Mouse (Mus musculus) kidney, adult 2 months (tissue): ENCODE results near the gene Bcas2. TPM values are rescaled to one million over a fixed set of nuclear protein-coding genes. Genes with fewer than 3 reads are reported as not detected.

ENCODE experiments used
- DNase-seq: peaks from one replicate; pipeline ENCODE4 v3.0.0; 2021
- H3K27ac ChIP-seq: fragments of 200-500 bp; 2 replicates; pipeline ENCODE4 v1.5.1; 2012; ENCODE audit warnings: low read depth, low read length, control low read depth, inconsistent platforms; ENCODE audit not compliant: insufficient read depth
- H3K27me3 ChIP-seq: fragments of 200-500 bp; replicated peaks from 2 replicates; pipeline ENCODE4 v1.6.1; 2012; ENCODE audit warnings: mild to moderate bottlenecking, moderate library complexity, low read length, inconsistent platforms; ENCODE audit not compliant: control insufficient read depth, insufficient read depth
- H3K36me3 ChIP-seq: fragments of 200-500 bp; 2 replicates; pipeline ENCODE4 v1.6.1; 2012; ENCODE audit warnings: mild to moderate bottlenecking, moderate library complexity, low read length, inconsistent platforms; ENCODE audit not compliant: control insufficient read depth, insufficient read depth
- H3K4me1 ChIP-seq: fragments of 200-500 bp; 2 replicates; pipeline ENCODE4 v1.6.1; 2011; ENCODE audit warnings: low read length; ENCODE audit not compliant: control insufficient read depth, insufficient read depth
- H3K4me3 ChIP-seq: fragments of 200-500 bp; 2 replicates; pipeline ENCODE4 v1.5.1; 2011; ENCODE audit warnings: mild to moderate bottlenecking, low read depth, low read length, control low read depth; ENCODE audit not compliant: insufficient read depth
- CTCF ChIP-seq: fragments of 200-500 bp; conservative IDR thresholded peaks from 2 replicates; pipeline ENCODE4 v1.5.1; 2011; ENCODE audit warnings: low read depth, mild to moderate bottlenecking, control low read depth, low read length, moderate library complexity, mixed read lengths; ENCODE audit not compliant: insufficient read depth, insufficient read length
- POLR2A ChIP-seq: fragments of 200-500 bp; IDR thresholded peaks from one replicate; pipeline ENCODE4 v1.6.1; 2011; ENCODE audit warnings: low read depth, low read length, control low read depth
- WGBS: fragments of 180-500 bp; shearing (Covaris S2); methylation state at CpG from one replicate; pipeline ENCODE4 v1.1.7; 2018; 5-methylcytosine and 5-hydroxymethylcytosine counted together
- polyA plus RNA-seq: library from polyadenylated mRNA; depleted of rRNA; stranded (reverse); fragments of >200 nt; gene quantifications from 2 replicates; pipeline ENCODE4 v1.2.3, GENCODE M21; 2012

Gene Bcas2
- polyA plus RNA-seq, 1 experiment, result 27.7 TPM

DNA sequence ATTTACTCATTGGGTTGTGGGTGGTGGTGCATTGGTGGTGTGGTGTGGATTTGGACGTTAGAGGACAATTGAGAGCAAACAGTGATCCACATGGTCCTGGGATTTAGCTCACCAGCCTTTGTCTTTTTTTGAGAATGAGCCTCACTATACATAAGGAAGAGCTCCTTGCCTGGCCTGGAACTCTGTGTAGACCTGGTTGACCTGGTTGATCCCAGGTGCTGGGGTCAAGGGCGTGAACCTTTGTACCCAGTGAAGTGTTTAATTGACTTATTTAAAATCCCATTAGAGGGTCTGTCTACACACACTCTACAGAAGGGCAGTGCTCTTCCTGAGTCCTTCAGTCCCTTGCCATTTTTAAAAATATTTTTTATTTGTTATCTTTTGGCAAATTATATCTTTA lies 26.1 kb upstream of the Bcas2 start:
- TF ChIP-seq CTCF, result no peak
- TF ChIP-seq POLR2A, result no peak
- no peak overlapping the region for H3K4me3 ChIP-seq
- H3K4me1 ChIP-seq, result no peaks in the 10 kb centered on the region
- no peaks in the 10 kb centered on the region for H3K27me3 ChIP-seq
- no peak overlapping the region for H3K27ac ChIP-seq
- no peak for DNase-seq
- H3K36me3 ChIP-seq, result no peaks in the 10 kb centered on the region
- WGBS, result 82% methylated on average over 2 of the region's 2 CpGs

DNA sequence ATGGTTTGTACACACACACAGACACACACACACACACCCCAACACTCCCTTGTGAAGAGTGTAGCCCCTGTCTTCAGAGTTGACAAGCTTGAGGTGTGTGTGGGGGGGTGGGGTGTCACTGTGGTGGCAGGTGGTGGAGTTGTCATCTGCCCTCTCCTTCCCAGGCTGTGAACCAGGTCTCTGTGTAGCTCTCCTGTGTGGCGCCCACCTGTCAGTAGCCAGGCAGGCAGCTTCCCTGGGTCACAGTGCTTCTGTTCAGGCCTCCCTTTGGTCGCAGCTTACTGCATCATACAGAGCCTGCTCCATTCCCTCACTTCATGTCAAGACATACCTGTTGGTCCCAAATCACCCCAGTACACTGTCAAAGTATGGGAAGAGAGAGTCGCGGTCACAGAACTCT lies 25.7 kb upstream of the Bcas2 start:
- Histone ChIP-seq H3K36me3 (no peaks in the 10 kb centered on the region), H3K4me1 (no peaks in the 10 kb centered on the region), H3K4me3 (no peak overlapping the region), H3K27ac (no peak overlapping the region), H3K27me3 (no peaks in the 10 kb centered on the region)
- no peak for DNase-seq
- TF ChIP-seq POLR2A (no peak), CTCF (no peak)
- 76% methylated on average over 4 of the region's 4 CpGs for WGBS

DNA sequence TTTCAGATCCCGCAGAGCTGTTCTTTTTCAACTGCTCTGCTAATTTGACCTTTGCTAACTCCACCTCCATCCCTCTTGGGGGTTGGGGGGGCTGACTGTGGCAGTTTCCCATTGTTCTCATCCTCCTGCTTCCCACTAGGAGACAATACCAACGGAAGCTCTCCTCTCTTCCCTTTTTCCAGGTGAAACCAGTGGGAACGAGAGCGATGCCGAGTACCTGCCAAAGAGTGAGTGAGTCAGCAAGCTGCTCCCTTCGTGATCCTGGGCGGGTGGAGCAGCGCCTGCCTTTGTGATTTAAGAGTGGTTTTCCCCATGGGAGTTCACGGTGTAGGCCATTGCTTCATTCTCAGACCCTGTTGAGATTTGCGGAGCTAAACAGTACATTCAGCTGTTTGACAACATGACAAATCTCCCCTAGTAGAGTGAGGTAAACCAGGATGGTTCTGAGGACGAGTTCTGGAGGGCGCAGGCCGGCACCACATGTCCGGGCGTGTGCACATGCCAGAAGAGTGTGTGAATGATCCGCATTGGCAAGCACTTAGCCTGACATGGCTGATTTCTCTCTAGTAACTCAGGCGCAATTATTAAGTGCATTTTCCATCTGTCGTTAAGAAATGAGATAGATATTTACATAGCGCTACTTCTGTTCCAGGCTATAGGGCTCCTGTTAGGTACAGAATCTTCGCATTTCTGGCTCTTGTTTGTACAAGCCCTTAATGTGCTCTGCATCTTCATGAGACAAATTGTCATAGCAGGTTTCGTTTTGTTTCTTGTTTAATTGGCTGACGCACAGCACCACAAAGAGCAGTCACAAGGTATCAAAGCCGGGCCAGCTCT lies 24.9 kb upstream of the Bcas2 start:
- WGBS, result 77% methylated on average over 23 of the region's 23 CpGs
- Histone ChIP-seq H3K36me3 (no peaks in the 10 kb centered on the region), H3K27me3 (no peaks in the 10 kb centered on the region), H3K4me3 (no peak overlapping the region), H3K27ac (no peak overlapping the region), H3K4me1 (no peaks in the 10 kb centered on the region)
- TF ChIP-seq POLR2A (no peak), CTCF (no peak)
- peak; percentile 30 for DNase-seq

DNA sequence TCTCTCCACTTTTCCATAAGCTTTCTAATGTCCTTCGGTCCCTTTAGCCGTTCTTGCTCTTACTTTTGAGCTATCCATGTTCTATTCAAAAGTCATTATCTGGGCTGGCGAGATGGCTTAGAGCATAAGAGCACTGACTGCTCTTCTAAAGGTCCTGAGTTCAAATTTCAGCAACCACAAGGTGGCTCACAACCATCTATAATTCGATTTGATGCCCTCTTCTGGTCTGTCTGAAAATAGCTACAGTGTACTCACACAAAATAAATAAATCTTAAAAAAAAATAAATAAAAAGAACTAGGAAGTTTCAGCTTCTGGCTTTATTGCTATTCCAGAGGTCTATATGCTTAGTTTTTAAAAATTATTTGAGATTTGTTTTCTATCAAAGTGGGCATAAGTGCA lies 23.7 kb upstream of the Bcas2 start:
- Histone ChIP-seq H3K27me3 (no peaks in the 10 kb centered on the region), H3K27ac (no peak overlapping the region), H3K36me3 (no peaks in the 10 kb centered on the region), H3K4me1 (no peaks in the 10 kb centered on the region), H3K4me3 (no peak overlapping the region)
- 84% methylated on average over 4 of the region's 4 CpGs for WGBS
- DNase-seq, result no peak
- TF ChIP-seq CTCF, result no peak
- TF ChIP-seq POLR2A, result no peak

DNA sequence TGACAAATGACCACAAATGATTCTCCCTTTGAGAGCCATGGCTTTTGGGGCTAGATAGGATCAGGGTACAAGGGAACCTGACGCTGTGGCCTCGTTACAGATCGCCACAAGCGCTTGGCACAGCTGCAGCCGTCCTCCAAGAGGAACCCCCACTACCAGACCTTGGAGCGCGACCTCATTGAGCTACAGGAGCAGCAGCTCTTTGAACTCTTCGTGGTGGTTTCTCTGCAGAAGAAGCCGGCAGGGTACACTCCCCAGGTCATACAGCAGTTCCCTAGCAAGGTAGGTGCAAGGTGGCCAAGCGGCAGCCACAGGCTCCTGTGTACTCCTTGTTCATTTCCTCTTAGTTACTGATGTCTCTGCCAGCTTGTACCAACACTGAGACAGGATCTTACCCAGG lies 22.5 kb upstream of the Bcas2 start:
- TF ChIP-seq CTCF (no peak), POLR2A (no peak)
- Histone ChIP-seq H3K4me3 (no peak overlapping the region), H3K4me1 (no peaks in the 10 kb centered on the region), H3K27ac (no peak overlapping the region), H3K36me3 (no peaks in the 10 kb centered on the region), H3K27me3 (no peaks in the 10 kb centered on the region)
- DNase-seq, result no peak
- 75% methylated on average over 10 of the region's 10 CpGs for WGBS

DNA sequence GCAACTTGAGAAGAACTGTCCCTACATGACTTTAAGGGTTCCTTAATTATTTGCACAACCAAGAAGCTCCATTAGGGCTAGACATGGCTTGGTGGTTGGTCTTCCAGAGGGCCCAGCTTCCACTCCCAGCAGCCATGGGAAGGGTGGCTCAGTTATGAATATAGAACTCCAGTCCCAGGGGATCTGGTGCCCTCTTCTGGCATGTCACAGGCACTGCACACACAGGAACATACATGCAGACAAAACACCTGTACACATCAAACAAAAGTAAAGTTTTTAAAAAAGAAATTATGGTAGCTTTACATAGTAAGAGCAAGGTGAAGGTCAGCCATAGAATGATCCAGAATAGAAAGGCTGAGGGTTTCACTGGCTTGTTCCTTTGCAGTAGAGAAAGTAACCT lies 17.7 kb upstream of the Bcas2 start:
- no peaks in the 10 kb centered on the region for H3K4me1 ChIP-seq
- no peak for DNase-seq
- peak; percentile 40 for TF ChIP-seq CTCF
- no peak for TF ChIP-seq POLR2A

DNA sequence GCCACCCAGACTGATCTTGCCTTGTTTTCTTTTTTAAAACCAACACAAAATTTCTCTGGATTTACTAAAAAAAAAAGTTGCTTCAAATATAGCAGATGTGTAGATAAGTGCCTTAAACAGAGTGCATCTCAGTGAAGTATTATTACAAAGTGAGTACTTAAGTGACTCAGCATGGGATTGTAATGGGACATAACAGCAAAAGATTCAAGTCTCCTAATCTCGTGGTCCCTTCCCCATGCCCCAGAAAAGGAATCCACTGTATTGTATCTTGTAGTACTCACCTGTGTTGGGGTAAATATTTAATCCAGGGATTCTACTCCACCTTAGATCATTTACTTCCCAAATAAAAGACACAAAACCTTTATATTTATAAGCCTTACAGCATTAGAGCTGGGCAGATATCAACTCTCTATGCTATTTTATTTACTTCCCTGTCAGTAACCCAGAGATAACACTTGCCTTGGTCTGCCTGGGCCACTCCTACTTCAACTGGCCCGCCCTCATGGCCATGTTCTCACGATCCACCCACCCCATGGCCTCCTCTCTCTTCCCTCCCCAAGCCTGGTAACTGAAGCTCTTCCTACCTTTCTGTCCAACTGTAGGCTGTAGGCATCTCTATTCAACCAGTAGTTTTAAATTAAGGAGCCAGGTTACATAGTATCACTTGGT lies 12.1 kb upstream of the Bcas2 start:
- DNase-seq, result no peak
- no peaks in the 10 kb centered on the region for H3K4me1 ChIP-seq
- no peaks in the 10 kb centered on the region for H3K27me3 ChIP-seq
- no peak overlapping the region for H3K27ac ChIP-seq
- TF ChIP-seq CTCF (no peak), POLR2A (no peak)
- no peaks in the 10 kb centered on the region for H3K36me3 ChIP-seq
- 59% methylated on average over 3 of the region's 3 CpGs for WGBS
- no peak overlapping the region for H3K4me3 ChIP-seq

More for the DNA sequence above, 17.7 kb upstream of the Bcas2 start:
- no peaks in the 10 kb centered on the region for H3K27me3 ChIP-seq
- no peak overlapping the region for H3K4me3 ChIP-seq
- no peak overlapping the region for H3K27ac ChIP-seq
- H3K36me3 ChIP-seq, result no peaks in the 10 kb centered on the region
